Mouse (Mus musculus): ENCODE results near the gene Adh6a. TPM values are rescaled to one million over a fixed set of nuclear protein-coding genes. Genes with fewer than 3 reads are reported as not detected.
"Not testable (repeated sequence)": the region's sequence is repeated elsewhere in the genome, so short reads cannot be mapped to it uniquely, and the experiment has no call there.

The Adh6a gene
- total RNA-seq, 2 experiments from 2014 or later, result not detected

DNA sequence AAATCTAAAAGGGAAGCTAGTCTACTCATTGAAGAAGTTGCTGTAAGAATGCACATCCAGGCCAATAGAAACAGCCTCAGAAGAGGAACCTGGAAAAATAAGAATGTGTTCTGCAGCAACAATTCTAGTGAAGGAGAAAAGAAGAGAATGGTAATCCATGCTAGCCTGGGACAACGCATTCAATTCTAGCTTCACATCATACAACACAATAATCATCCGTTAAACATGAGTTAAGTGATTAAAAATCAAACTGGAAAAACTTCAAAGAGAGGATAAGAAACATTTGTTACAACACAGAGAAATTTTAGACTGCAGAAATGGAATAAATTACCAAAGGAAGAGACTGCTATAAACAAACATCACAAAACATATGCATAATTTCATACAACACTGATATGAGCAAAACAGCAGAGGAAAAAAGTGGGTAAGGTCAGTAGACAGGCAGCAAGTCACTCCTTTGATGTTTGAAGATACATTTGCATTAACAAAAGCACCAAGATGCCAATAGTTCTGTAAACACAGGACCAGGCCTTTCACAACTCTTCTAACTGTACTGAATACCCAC is 3.9 kb downstream of the Adh6a start:
- ATAC-seq (replicated peaks; ENCODE audit: poor library complexity), result no peak

DNA sequence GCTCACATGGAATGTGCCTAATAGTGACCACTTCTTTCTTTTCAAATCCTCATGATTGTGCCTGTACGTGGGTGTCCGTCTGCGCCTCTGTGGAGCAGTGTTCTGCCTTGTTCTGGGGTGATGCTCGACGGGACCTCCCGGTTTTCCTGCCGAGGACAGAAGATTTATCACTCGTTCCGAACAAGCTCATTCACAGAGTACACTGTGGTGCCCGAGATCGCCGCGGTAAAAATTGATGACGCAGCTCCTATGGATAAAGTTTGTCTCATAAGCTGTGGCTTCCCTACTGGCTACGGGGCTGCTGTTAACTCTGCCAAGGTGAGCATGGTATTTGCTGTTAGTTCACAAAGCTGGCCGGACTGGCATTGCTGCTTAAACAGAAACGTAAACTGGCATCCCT is 11.9 kb downstream of the Adh6a start:
- no peak for ATAC-seq (replicated peaks; ENCODE audit: poor library complexity)

DNA sequence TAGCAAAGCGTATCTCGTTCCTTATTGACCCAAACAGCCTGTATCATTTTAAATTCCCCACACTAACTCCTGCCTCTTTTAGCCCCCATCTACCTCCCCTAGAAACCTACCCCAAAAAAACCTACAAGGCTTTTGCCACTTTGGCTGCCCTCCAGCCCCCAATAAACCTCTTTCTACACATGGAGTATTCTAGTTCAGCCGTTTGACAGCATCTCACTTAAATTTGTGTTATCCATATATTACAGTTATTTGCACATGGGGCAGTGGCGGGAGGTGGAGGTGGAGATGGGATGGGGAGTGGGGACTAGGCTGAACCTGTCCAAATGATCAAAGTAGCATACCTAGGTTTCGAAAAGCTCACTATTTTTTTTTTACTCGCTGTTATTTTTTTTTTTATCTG is 12.4 kb downstream of the Adh6a start:
- no peak for ATAC-seq (replicated peaks; ENCODE audit: poor library complexity)

DNA sequence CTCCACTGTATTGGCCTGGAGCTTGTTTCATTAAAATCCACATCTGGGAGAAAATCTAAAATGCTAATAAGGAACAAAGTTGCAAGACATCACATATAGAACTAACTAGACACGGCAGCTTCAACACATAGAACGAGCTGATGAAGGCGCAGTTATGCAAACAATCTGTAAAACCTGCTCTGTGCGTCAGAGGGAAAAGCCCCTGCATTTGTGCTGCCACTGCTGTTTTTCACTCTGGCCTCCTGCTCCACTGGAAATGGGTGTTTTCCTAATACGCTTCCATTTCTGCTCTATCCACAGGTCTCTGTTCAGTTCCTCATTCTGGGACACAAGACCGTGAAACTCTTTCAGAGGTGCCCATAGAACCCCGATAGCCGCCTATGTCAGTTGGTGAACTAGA is 20.8 kb downstream of the Adh6a start:
- ATAC-seq (replicated peaks; ENCODE audit: poor library complexity), result 0 out of 2 replicates have a peak, but pooled peaks have one; percentile 29

DNA sequence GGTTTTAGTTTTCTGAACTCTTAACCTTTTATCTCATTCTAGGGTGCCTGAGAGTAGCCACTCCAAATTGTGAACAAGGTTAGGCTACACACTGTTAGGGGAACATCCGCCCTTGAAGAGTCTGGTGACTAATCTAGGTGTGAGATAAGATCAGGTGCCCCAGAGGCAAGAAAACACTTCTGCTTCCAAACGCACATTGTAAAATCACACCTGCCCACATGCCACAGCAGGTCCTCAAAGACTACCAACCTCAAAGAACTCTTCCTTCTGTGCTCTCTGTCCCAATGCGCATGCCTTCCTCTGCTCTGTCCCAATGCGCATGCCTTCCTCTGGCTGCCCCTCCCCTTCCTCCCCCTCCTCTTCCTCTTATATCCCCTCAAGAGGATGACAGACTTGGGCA is 21.2 kb downstream of the Adh6a start:
- peak; percentile 29; the same call in 1 of the 2 replicates for ATAC-seq (replicated peaks; ENCODE audit: poor library complexity)

DNA sequence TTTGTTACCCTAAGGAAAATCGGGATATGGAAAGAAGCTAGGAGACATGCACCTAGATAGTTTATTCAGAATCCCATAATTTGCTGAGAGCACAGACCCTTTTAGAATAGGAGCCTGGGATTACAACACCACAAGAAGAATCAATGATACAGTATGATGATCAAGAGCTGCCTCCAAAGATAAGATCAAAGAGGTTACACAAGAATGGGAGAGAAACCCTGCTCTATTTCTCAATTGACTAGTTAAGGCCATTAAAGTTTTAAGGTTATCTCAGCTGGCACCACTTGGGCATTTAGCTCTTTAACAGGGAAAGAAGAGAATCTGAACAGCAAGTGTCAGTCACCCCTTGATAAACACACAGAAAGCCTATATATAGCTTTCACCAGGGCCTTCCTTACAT is 22.5 kb downstream of the Adh6a start:
- no peak for ATAC-seq (replicated peaks; ENCODE audit: poor library complexity)

DNA sequence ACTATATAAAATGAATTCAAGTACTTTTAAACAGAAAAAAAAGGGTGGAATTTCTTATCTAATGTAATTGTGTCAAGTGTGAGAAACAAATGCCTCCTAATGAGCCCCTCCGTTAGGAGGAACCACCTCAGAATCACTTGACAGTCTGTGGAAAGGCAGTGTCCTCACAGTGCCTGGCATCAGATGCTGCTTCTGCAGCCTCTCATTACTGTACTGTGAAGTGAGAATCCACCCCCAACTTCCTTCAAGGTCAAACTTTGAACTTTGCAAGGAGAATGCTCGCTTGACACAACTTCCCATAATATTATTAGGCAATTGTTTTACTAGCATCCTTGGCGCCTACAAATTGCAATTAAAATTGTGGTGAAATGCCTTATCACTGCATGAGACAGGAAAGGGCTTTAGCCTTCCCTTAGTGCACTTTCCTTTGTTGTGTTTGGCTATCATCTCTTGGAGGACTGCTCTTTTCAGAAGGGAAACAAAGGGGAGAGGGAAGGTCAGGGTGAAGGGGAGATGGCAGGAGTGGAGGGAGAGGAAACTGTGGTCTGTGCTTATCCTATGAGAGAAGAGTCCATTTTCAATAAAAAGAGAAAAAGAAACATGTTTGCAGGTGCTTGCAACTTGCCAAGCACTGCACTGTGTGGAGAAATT is 23.1 kb downstream of the Adh6a start:
- ATAC-seq (replicated peaks; ENCODE audit: poor library complexity), result 0 out of 2 replicates have a peak, but pooled peaks have one; percentile 39

DNA sequence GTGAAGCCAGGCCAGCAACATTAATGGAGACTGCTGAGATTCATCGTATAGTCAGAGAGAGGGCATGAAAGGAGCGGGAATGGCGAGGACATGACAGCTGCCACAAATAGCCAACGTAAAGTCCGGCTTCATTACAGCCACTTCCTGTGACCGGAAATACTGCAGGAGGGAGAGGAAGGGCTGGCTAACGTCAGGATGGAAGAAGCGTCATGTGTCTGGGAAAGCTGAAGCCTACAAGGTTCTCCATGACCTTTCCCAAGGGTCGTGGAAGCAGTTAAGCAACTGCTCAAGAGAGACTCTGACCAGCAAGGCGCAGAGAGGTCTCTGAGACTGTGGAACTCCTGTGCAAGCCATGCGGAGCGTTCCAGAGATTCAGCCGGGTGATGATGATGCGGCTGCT is 28.4 kb downstream of the Adh6a start, which contains the start of gene Adh6b:
TSS of gene Adh6b (plus strand) at position 305 of the 400 bp plus-strand sequence.
- no peak for ATAC-seq (replicated peaks; ENCODE audit: poor library complexity)

DNA sequence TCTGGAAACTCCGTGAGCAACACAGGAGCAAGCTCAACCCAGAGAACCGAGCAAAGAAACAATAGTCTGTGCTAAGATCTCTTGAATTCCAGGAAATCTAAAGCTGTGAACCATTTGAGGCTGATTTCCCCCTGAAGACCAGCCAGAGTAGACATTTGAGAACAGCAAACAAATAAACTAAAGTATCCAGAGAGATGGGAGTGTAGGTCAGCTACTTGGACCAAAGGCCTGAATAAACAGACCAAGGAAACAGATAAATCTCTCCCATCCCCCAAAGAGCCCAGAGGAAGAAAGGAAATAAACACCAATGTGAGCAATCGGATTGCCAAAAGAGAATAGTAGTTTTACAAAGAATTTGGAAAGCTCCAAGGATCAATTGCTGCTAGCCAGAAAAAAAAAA is 34.0 kb downstream of the Adh6a start:
- no peak for ATAC-seq (replicated peaks; ENCODE audit: poor library complexity)

DNA sequence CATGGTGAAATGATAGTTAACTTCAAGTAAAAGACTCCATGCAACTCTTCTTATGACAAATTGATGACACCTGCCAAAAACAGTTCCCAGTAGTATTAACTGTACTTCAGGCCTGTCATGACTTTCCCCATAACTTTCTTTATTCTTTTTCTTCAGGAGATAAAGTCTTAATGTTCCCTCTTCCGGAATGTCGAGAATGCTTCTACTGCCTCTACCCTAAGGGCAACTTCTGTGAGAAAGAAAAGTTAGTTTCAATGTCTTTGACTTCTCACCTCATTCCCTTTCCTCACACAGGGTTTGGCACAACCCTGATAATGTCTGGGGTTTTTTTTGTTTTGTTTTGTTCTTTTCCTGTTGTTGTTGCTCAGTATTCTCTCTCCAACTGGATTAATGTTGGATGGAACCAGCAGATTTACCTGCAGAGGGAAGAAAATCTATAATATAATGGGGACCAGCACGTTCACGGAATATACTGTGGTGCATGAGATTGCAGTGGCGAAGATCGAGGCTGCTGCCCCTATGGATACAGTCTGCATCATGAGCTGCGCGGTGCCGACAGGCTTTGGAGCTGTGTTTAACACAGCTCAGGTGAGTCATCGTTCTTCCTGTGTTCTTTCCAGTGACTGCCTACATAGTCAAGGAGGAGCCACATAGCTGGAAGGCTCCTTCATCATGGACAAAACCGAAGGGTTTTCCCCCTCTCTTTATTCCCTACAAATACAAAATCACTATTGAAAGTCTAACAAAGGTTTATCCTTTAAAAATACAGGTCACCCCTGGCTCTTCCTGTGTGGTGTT is 39.1 kb downstream of the Adh6a start:
- no peak for ATAC-seq (replicated peaks; ENCODE audit: poor library complexity)

DNA sequence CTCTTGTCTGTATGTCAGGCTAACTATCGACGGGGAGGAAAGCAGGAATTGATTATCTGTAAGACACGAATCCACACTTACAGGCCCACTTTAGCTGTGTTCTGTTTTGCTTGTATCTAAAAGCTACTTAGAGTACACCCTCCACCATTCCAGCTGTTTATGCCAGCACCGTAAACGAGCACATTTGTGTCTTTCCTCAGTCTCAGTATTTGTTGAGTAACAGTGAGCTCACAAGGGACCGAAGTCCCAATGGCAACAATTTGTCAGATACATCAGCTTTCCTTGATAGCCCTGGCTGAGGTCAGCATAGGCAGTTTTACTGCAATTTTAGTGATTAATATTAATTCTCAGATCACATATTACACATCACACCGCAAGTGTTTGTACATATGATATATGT is 45.8 kb downstream of the Adh6a start:
- no peak for ATAC-seq (replicated peaks; ENCODE audit: poor library complexity)

DNA sequence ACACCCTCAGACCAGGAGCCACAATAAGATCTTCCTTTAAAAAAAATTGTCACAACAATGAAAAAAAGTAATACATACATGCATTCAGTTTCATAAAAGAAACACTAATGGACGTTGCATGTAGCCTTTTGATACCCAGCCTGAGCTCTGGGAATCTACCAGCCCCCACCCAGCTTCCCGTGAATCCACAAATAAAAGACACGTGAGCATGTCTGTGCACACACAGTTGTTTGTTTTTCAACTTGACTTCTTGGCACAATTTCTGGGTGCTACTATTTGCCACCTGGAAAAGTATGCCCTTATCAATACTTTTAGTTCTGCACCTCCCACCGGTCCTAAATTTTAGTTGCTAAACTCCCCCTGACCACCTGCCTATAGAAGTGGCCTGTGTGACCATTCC is 47.6 kb downstream of the Adh6a start:
- ATAC-seq (replicated peaks; ENCODE audit: poor library complexity), result no peak

DNA sequence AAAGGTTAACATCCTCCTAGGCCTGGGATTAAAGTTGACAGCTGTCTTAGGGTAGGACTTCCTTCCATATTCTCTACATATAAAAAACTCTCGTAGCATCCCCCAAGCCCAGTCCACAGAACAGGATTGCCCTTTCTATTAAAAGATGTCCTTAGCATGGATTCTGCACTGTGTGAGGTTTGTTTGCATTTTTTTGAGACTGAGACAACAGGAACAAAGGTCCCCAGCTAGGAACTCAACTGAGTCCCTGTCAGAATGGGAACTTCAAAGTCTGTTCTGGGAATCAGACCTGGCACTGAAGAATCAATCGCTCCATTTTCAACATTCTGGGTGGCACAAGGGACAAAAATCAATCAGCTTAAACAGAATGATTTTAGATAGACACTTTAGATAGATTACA is 49.8 kb downstream of the Adh6a start:
- no peak for ATAC-seq (replicated peaks; ENCODE audit: poor library complexity)

DNA sequence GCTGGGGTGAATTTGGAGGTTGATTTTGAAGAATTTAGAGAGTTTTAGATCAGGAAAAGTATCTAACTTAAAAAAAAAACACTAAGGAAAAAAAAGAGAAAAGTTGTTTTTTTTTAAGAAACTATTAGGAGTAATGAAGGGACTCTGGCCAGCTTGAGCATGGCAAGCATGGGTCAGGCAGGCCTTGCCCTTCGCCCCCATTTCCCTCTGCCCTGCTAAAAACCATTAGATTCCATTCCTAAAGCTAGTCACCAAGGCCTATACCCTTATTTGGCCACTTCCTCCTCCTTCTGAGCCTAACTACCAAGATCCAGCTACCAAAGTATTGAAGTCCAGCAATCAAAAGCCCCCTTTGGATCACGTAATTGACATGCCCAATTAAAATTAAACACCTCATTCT is 53.1 kb downstream of the Adh6a start:
- ATAC-seq (replicated peaks; ENCODE audit: poor library complexity), result no peak

DNA sequence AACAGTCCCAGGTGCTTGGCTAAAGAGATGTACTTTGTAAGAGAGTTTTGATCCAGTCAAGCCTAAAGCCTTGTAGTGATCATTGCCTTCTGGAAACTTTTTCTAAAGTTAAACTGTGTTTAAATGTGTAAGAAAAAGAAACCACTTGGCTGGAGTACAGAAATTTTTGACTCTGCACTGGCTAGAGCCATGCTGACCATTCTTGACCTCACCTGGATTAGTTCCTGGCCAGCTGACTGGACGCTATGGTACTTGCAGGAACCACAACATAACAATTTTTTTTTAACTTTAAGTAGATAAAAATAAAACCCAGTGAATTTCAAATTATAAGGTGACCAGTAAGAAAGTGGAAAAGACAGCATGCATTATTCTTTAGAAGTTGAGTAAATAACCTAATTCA is 56.5 kb downstream of the Adh6a start:
- no peak for ATAC-seq (replicated peaks; ENCODE audit: poor library complexity)

DNA sequence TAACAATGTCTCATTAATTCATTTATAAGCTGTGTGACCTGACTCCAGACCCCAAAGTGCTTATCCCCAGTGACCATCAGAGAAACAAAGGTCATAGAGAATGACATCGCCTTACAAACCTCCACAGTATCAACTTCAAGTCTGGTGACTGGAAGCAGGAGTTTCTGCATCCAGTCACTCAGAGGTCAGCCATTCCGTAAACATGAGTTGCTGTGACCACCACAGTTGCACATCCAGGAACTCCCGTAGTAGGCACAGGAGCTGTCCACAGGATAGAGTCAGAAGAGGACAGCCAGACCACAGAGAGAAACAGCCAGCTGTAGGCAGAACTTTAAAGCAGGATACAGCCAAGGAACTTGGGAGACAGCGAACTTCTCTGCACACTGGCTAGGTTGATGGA is 57.2 kb downstream of the Adh6a start:
- not testable (repeated sequence) for ATAC-seq (replicated peaks; ENCODE audit: poor library complexity)

DNA sequence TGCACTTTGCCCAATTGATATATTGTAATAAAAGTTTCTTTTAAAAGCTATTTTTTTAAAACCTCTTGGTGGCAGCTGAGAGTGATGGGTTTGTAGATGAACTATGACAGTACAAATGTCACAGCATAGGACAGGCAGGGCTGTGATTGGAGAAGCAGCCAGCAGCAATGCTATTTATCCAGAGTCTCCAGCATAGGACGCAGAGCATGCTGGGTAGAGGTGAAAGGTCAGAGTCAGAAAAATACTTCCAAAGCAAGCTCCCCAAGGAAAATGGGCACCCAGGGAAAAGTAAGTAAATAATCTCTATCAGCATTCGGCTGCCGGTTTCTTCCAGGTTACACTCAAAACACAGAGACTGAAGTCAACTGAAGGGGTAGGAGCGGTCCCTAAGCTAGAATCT is 60.8 kb downstream of the Adh6a start:
- no peak for ATAC-seq (replicated peaks; ENCODE audit: poor library complexity)

DNA sequence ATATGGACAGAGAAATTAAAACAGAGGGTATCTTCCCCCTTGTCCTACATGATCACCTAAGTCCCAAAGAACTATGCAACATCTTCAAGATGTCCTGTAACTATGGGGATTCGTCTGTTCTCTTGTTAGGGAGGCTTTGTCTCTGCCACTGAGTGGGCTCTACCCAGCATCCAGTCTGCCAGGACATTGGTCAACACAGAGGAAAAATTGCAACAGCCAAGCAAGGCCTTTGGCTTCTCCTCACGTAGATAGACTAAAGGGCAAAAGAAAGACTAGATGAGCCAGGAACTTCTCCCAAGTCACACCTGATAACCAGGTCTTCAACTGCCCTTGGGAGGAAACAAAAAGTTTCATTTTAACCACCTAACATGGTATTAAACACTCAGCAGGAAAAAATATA is 62.1 kb downstream of the Adh6a start:
- no peak for ATAC-seq (replicated peaks; ENCODE audit: poor library complexity)

Data from megakaryocyte progenitor cell, adult 5-6 weeks (primary cell).